Mouse (Mus musculus) Patski (cell line): ENCODE results near the gene Sec14l2. TPM values are rescaled to one million over a fixed set of nuclear protein-coding genes. Genes with fewer than 3 reads are reported as not detected.
"Not testable (repeated sequence)": the region's sequence is repeated elsewhere in the genome, so short reads cannot be mapped to it uniquely, and the experiment has no call there.

Source experiments
- ATAC-seq: fragments of 100-300 bp; one replicate; pipeline ENCODE4 v1.8.0; 2021
- CTCF ChIA-PET: fragments of 350-600 bp; sonication (Branson Sonifier 250); formaldehyde crosslinking; loops from one replicate; lab custom pipeline; 2022; ENCODE audit warnings: inconsistent platforms; lab: Charles Lee
- POLR2A ChIA-PET: fragments of 350-600 bp; sonication (Branson Sonifier 250); formaldehyde crosslinking; loops from one replicate; lab custom pipeline; 2022; ENCODE audit warnings: antibody characterized with exemption, inconsistent platforms; lab: Charles Lee
- DNase-seq: peaks from one replicate; pipeline ENCODE4 v3.0.0-alpha.2; 2011; ENCODE audit warnings: low read depth, low spot score
- H3K27me3 ChIP-seq: fragments of 371-371 bp; one replicate; pipeline ENCODE4 v1.5.1; 2021
- CTCF ChIP-seq: fragments of 100-300 bp; IDR thresholded peaks from one replicate; pipeline ENCODE4 v1.5.1; 2021
- in situ Hi-C: fragments of 300-500 bp; cut with MboI; formaldehyde crosslinking; loops from 3 replicates; pipeline ENCODE4 v1.11.1; 2018; ENCODE audit warnings: low pct_unique_long_range_greater_than_20kb, mixed read lengths
- polyA plus RNA-seq: library from polyadenylated mRNA; unstranded; gene quantifications from one replicate; pipeline ENCODE4 v1.2.3, GENCODE M21; 2021

The Sec14l2 gene
- polyA plus RNA-seq, 1 experiment from 2014 or later = 23.6 TPM

GRCm38 (mm10) chr11:4116458-4117141 is 6.6 kb downstream of the Sec14l2 start:
- no peak for TF ChIP-seq CTCF
- in situ Hi-C loops = no loop called here
- H3K27me3 ChIP-seq = no peaks in the 10 kb centered on the region
- POLR2A ChIA-PET = interaction anchor here (0.6 to 1.2 kb wide), 2 partner anchors 18 to 45 kb away, joined by 3 read pairs; no protein-coding TSS in a partner anchor
- DNase-seq = no peak
- ATAC-seq = no peak
- CTCF ChIA-PET = interaction anchor here (1.4 to 1.5 kb wide), 2 partner anchors 20 to 33 kb away, joined by 3 read pairs; no protein-coding TSS in a partner anchor

GRCm38 (mm10) chr11:4115407-4115806 is 7.8 kb downstream of the Sec14l2 start:
- ChIA-PET POLR2A (no interaction called here), CTCF (interaction anchor here (1.3 to 1.7 kb wide), 4 partner anchors 10 to 104 kb away, joined by 3 to 4 read pairs (median 3); no protein-coding TSS in a partner anchor)
- ATAC-seq (no peak), DNase-seq (no peak)
- in situ Hi-C loops = no loop called here
- no peaks in the 10 kb centered on the region for H3K27me3 ChIP-seq
- TF ChIP-seq CTCF = no peak

- POLR2A ChIA-PET, in situ Hi-C loops, H3K27me3 ChIP-seq, DNase-seq, ATAC-seq: not testable (repeated sequence)
- CTCF ChIA-PET = interaction anchor here (1.3 to 1.7 kb wide), 3 partner anchors 9 to 105 kb away, joined by 3 to 4 read pairs (median 3); no protein-coding TSS in a partner anchor
Observed at GRCm38 (mm10) chr11:4114541-4114940, 8.7 kb downstream of the Sec14l2 start.

- no peak for ATAC-seq
- ChIA-PET POLR2A (no interaction called here), CTCF (interaction anchor here (1.3 to 1.7 kb wide), 2 partner anchors 8 to 106 kb away, joined by 3 read pairs; no protein-coding TSS in a partner anchor)
- H3K27me3 ChIP-seq = no peaks in the 10 kb centered on the region
- TF ChIP-seq CTCF = no peak
- DNase-seq = no peak
- in situ Hi-C loops = no loop called here
Observed at GRCm38 (mm10) chr11:4113970-4114369, 9.2 kb downstream of the Sec14l2 start.

- no peak for ATAC-seq
Observed at GRCm38 (mm10) chr11:4113496-4113895, 9.7 kb downstream of the Sec14l2 start.

GRCm38 (mm10) chr11:4112861-4113260 is 10.4 kb downstream of the Sec14l2 start:
- TF ChIP-seq CTCF = no peak
- no peaks in the 10 kb centered on the region for H3K27me3 ChIP-seq
- ChIA-PET CTCF (interaction anchor here (0.9 to 1.0 kb wide), 2 partner anchors 13 to 16 kb away, joined by 3 read pairs; no protein-coding TSS in a partner anchor), POLR2A (no interaction called here)
- DNase-seq = no peak
- ATAC-seq = no peak
- in situ Hi-C loops = no loop called here

More at GRCm38 (mm10) chr11:4113496-4113895, 9.7 kb downstream of the Sec14l2 start:
- ChIA-PET POLR2A (no interaction called here), CTCF (interaction anchor here (1.0 to 1.7 kb wide), 2 partner anchors 16 to 106 kb away, joined by 3 read pairs; no protein-coding TSS in a partner anchor)
- in situ Hi-C loops = no loop called here
- no peaks in the 10 kb centered on the region for H3K27me3 ChIP-seq
- TF ChIP-seq CTCF = no peak
- DNase-seq = no peak

- POLR2A ChIA-PET = interaction anchor here (0.6 kb wide), 1 partner anchor 285 kb away, joined by 3 read pairs; no protein-coding TSS in a partner anchor
- no peak for TF ChIP-seq CTCF
- no peak for ATAC-seq
- in situ Hi-C loops = no loop called here
- DNase-seq = no peak
- no peaks in the 10 kb centered on the region for H3K27me3 ChIP-seq
- CTCF ChIA-PET = interaction anchor here (0.9 kb wide), 1 partner anchor 12 kb away, joined by 3 read pairs; no protein-coding TSS in a partner anchor
Observed at GRCm38 (mm10) chr11:4112033-4112432, 11.2 kb downstream of the Sec14l2 start.

- ChIA-PET CTCF (no interaction called here), POLR2A (no interaction called here)
- no peak for DNase-seq
- no peak for TF ChIP-seq CTCF
- no peaks in the 10 kb centered on the region for H3K27me3 ChIP-seq
- in situ Hi-C loops = loop anchor here (10.0 kb wide), 1 partner anchor 196 kb away; no protein-coding TSS in a partner anchor
- no peak for ATAC-seq
Observed at GRCm38 (mm10) chr11:4108691-4109090, 14.5 kb downstream of the Sec14l2 start.

- H3K27me3 ChIP-seq, POLR2A ChIA-PET, DNase-seq, ATAC-seq: not testable (repeated sequence)
- in situ Hi-C loops = loop anchor here (10.0 kb wide), 1 partner anchor 197 kb away; no protein-coding TSS in a partner anchor
- CTCF ChIA-PET = interaction anchor here (1.1 to 1.2 kb wide), 2 partner anchors 9 to 22 kb away, joined by 3 to 4 read pairs; no protein-coding TSS in a partner anchor
Observed at GRCm38 (mm10) chr11:4107901-4108300, 15.3 kb downstream of the Sec14l2 start.

GRCm38 (mm10) chr11:4105444-4105843 is 17.8 kb downstream of the Sec14l2 start:
- H3K27me3 ChIP-seq = no peaks in the 10 kb centered on the region
- in situ Hi-C loops = loop anchor here (10.0 kb wide), 1 partner anchor 199 kb away; no protein-coding TSS in a partner anchor
- POLR2A ChIA-PET = interaction anchor here (1.7 kb wide), 1 partner anchor 12 kb away, joined by 6 read pairs; no protein-coding TSS in a partner anchor
- ATAC-seq (peak; percentile 49), DNase-seq (no peak)
- CTCF ChIA-PET = interaction anchor here (1.0 to 1.1 kb wide), 2 partner anchors 9 to 65 kb away, joined by 3 read pairs; no protein-coding TSS in a partner anchor
- no peak for TF ChIP-seq CTCF
